Mouse (Mus musculus) CH12.LX (cell line): Measurements from ENCODE around the gene Rangrf. TPM values are rescaled to one million over a fixed set of nuclear protein-coding genes. Genes with fewer than 3 reads are reported as not detected.

Experiments
- DNase-seq: peaks from one replicate; pipeline ENCODE4 v3.0.0-alpha.2; 2013; ENCODE audit errors: extremely low read depth
- H3K27ac ChIP-seq: 2 replicates; pipeline ENCODE4 v1.5.1; 2012; ENCODE audit warnings: low read depth, mild to moderate bottlenecking, control low read depth, moderate library complexity; ENCODE audit not compliant: insufficient read depth
- H3K27me3 ChIP-seq: replicated peaks from 2 replicates; pipeline ENCODE3; 2012; ENCODE audit warnings: inconsistent platforms
- H3K36me3 ChIP-seq, 2 experiments: replicated peaks in 1 of 2; 2 replicates each; pipeline versions ENCODE3 to v1.6.1; 2012; ENCODE audit warnings: inconsistent platforms in 1 of 2, low read length in 1 of 2, mild to moderate bottlenecking in 1 of 2, mixed read lengths in 1 of 2, moderate library complexity in 1 of 2; ENCODE audit not compliant: control insufficient read depth in 1 of 2, insufficient read depth in 1 of 2
- H3K4me1 ChIP-seq, 2 experiments: 2 replicates each; pipeline ENCODE4 v1.6.1; 2012; ENCODE audit warnings: inconsistent platforms in 1 of 2, moderate library complexity in 1 of 2; ENCODE audit not compliant: insufficient read depth in 2 of 2, control insufficient read depth in 1 of 2
- H3K4me2 ChIP-seq: 2 replicates; pipeline ENCODE4 v1.6.1; 2012; ENCODE audit warnings: low read depth, mild to moderate bottlenecking, control low read depth; ENCODE audit not compliant: poor library complexity, insufficient read depth, severe bottlenecking
- H3K4me3 ChIP-seq, 3 experiments: fragments of 150-350 bp in 1 of 3; sonication (generic) in 1 of 3; replicated peaks in 1 of 3; 2 replicates each; pipeline versions ENCODE3 to v1.5.1; 2011 to 2012; ENCODE audit warnings: low read depth in 2 of 3, low read length in 2 of 3, mild to moderate bottlenecking in 2 of 3, moderate library complexity in 2 of 3, control low read depth in 1 of 3, improper control_type of control experiment in 1 of 3, inconsistent platforms in 1 of 3, mixed read lengths in 1 of 3; ENCODE audit not compliant: poor library complexity in 1 of 3
- H3K79me2 ChIP-seq: replicated peaks from 2 replicates; pipeline ENCODE4 v1.6.1; 2012; ENCODE audit warnings: mild to moderate bottlenecking, moderate library complexity; ENCODE audit not compliant: control insufficient read depth, poor library complexity, insufficient read depth, severe bottlenecking; ENCODE audit errors: extremely low read depth
- H3K9ac ChIP-seq: 2 replicates; pipeline ENCODE4 v1.6.1; 2012; ENCODE audit warnings: low read depth, mild to moderate bottlenecking, control low read depth, moderate library complexity; ENCODE audit not compliant: insufficient read depth
- H3K9me3 ChIP-seq: replicated peaks from 2 replicates; pipeline ENCODE3; 2012; ENCODE audit warnings: low read length, inconsistent platforms, mixed read lengths
- CHD1 ChIP-seq: IDR thresholded peaks from 2 replicates; pipeline ENCODE4 v1.6.1; 2012; ENCODE audit warnings: low read depth, low read length, improper control_type of control experiment, inconsistent platforms
- ETS1 ChIP-seq: conservative IDR thresholded peaks from 2 replicates; pipeline ENCODE4 v1.6.1; 2012; ENCODE audit warnings: low read depth, mild to moderate bottlenecking, inconsistent platforms, low read length, improper control_type of control experiment, moderate library complexity
- GABPA ChIP-seq: IDR thresholded peaks from 2 replicates; pipeline ENCODE4 v1.6.1; 2012; ENCODE audit warnings: low read depth, low read length, improper control_type of control experiment, inconsistent platforms; ENCODE audit not compliant: insufficient replicate concordance
- IRF4 ChIP-seq: IDR thresholded peaks from 2 replicates; pipeline ENCODE4 v1.6.1; 2014; ENCODE audit warnings: low read depth, mild to moderate bottlenecking, inconsistent platforms, low read length, improper control_type of control experiment
- JUND ChIP-seq: conservative IDR thresholded peaks from 2 replicates; pipeline ENCODE4 v1.6.1; 2011; ENCODE audit warnings: low read depth, low read length, improper control_type of control experiment
- KAT2A ChIP-seq: IDR thresholded peaks from 2 replicates; pipeline ENCODE4 v1.6.1; 2012; ENCODE audit warnings: low read length, improper control_type of control experiment, inconsistent platforms; ENCODE audit not compliant: insufficient replicate concordance
- MAZ ChIP-seq: IDR thresholded peaks from 2 replicates; pipeline ENCODE4 v1.6.1; 2012; ENCODE audit warnings: low read depth, mild to moderate bottlenecking, inconsistent platforms, low read length, improper control_type of control experiment, moderate library complexity
- MEF2A ChIP-seq: IDR thresholded peaks from 2 replicates; pipeline ENCODE4 v1.6.1; 2014; ENCODE audit warnings: low read depth, mild to moderate bottlenecking, inconsistent platforms, low read length, improper control_type of control experiment, borderline replicate concordance
- MYC ChIP-seq: IDR thresholded peaks from 2 replicates; pipeline ENCODE4 v1.6.1; 2011; ENCODE audit warnings: low read depth, mild to moderate bottlenecking, improper control_type of control experiment, low read length
- NELFE ChIP-seq: IDR thresholded peaks from 2 replicates; pipeline ENCODE4 v1.6.1; 2011; ENCODE audit warnings: low read depth, low read length, improper control_type of control experiment
- POLR2AphosphoS2 ChIP-seq: IDR thresholded peaks from 2 replicates; pipeline ENCODE4 v1.6.1; 2011; ENCODE audit warnings: low read depth, low read length, improper control_type of control experiment
- SIN3A ChIP-seq: IDR thresholded peaks from 2 replicates; pipeline ENCODE4 v1.6.1; 2012; ENCODE audit warnings: low read length, improper control_type of control experiment, inconsistent platforms
- ZMIZ1 ChIP-seq: IDR thresholded peaks from 2 replicates; pipeline ENCODE4 v1.6.1; 2012; ENCODE audit warnings: low read depth, mild to moderate bottlenecking, inconsistent platforms, low read length, improper control_type of control experiment
- ZNF384 ChIP-seq: IDR thresholded peaks from 2 replicates; pipeline ENCODE4 v1.6.1; 2012; ENCODE audit warnings: low read depth, low read length, improper control_type of control experiment, inconsistent platforms
- dilution Hi-C: fragments of 300-500 bp; cut with MboI; formaldehyde crosslinking; loops from 2 replicates; pipeline ENCODE4 v1.14.3; 2020; ENCODE audit warnings: low sequenced_read_pairs; ENCODE audit not compliant: extremely low pct_unique_long_range_greater_than_20kb, extremely low pct_ligation_motif_present
- in situ Hi-C: fragments of 300-500 bp; cut with MboI; formaldehyde crosslinking; loops from 3 replicates; pipeline ENCODE4 v1.14.3; 2019; ENCODE audit warnings: low sequenced_read_pairs, low pct_ligation_motif_present, low pct_unique_long_range_greater_than_20kb, mixed read lengths
- polyA plus RNA-seq: library from polyadenylated mRNA; unstranded; fragments of >175 nt; gene quantifications from 2 replicates; pipeline ENCODE4 v1.2.1, GENCODE M21; 2012; ENCODE audit warnings: low read depth; ENCODE audit not compliant: insufficient read length
- total RNA-seq, 2 experiments: library from RNA; depleted of rRNA; stranded (reverse); fragments of 300-350 nt in 1 of 2; fragments of >200 nt in 1 of 2; gene quantifications; 2 replicates each; pipeline ENCODE4 v1.2.3; 2012 to 2014

The Rangrf gene
- total and polyA plus RNA-seq, 3 experiments = 106 to 158 (median 111) TPM

GRCm38 (mm10) chr11:68923191-68923590 is 51.8 kb downstream of the Rangrf start:
- no peak overlapping the region for H3K4me2 ChIP-seq
- no peaks in the 10 kb centered on the region for H3K9me3 ChIP-seq
- TF ChIP-seq CHD1 (no peak), ZNF384 (no peak), SIN3A (no peak), KAT2A (no peak), ETS1 (no peak), MAZ (no peak), MEF2A (no peak), ZMIZ1 (no peak), NELFE (no peak), MYC (no peak), IRF4 (no peak), GABPA (no peak), JUND (no peak), POLR2AphosphoS2 (no peak)
- no peak overlapping the region for H3K27ac ChIP-seq
- H3K79me2 ChIP-seq = no peaks in the 10 kb centered on the region
- H3K4me3 ChIP-seq = no peak overlapping the region
- in situ Hi-C loops (no loop called here), dilution Hi-C loops (no loop called here)
- no peak for DNase-seq
- H3K9ac ChIP-seq = no peak overlapping the region
- H3K4me1 ChIP-seq = peaks cover 0 to 2% of the 10 kb centered on the region in 2 experiments; a peak in 2 of 4 replicates
- H3K27me3 ChIP-seq = peaks cover 50% of the 10 kb centered on the region
- no peaks in the 10 kb centered on the region for H3K36me3 ChIP-seq

Other genes with a start within 250 kb of the Rangrf start
- gene Ndel1, start 103.3 kb downstream of the Rangrf start, total RNA-seq (2012; rRNA removed) = 30.3 and 31.1 TPM in 2 replicates
- 46.9 and 47.0 TPM in 2 replicates for gene Ndel1, start 103.3 kb downstream of the Rangrf start, total RNA-seq (2014; rRNA removed)
- gene Ndel1, start 103.3 kb downstream of the Rangrf start, polyA plus RNA-seq = 35.2 and 54.4 TPM in 2 replicates
- not detected in 2 replicates for gene Rnf222, start 86.6 kb downstream of the Rangrf start, total RNA-seq (2012; rRNA removed)
- not detected in 2 replicates for gene Rnf222, start 86.6 kb downstream of the Rangrf start, total RNA-seq (2014; rRNA removed)
- gene Rnf222, start 86.6 kb downstream of the Rangrf start, polyA plus RNA-seq = not detected in 2 replicates
- gene Rpl26, start 73.6 kb downstream of the Rangrf start, total RNA-seq (2012; rRNA removed) = 6,137 and 6,551 TPM in 2 replicates
- 6,202 and 6,508 TPM in 2 replicates for gene Rpl26, start 73.6 kb downstream of the Rangrf start, total RNA-seq (2014; rRNA removed)
- 3,408 and 4,622 TPM in 2 replicates for gene Rpl26, start 73.6 kb downstream of the Rangrf start, polyA plus RNA-seq
- gene Odf4, start 48.1 kb downstream of the Rangrf start, total RNA-seq (2012; rRNA removed) = not detected in 2 replicates
- gene Odf4, start 48.1 kb downstream of the Rangrf start, total RNA-seq (2014; rRNA removed) = not detected in 2 replicates
- gene Odf4, start 48.1 kb downstream of the Rangrf start, polyA plus RNA-seq = not detected in 2 replicates
- gene Arhgef15, start 17.7 kb downstream of the Rangrf start, total RNA-seq (2012; rRNA removed) = 0.04 TPM in 1 of 2 replicates, not detected in the other
- not detected in 2 replicates for gene Arhgef15, start 17.7 kb downstream of the Rangrf start, total RNA-seq (2014; rRNA removed)
- gene Arhgef15, start 17.7 kb downstream of the Rangrf start, polyA plus RNA-seq = 0.12 TPM in 1 of 2 replicates, not detected in the other
- 1.6 and 3.9 TPM in 2 replicates for gene Slc25a35, start 7.1 kb downstream of the Rangrf start, total RNA-seq (2012; rRNA removed)
- not detected in 2 replicates for gene Slc25a35, start 7.1 kb downstream of the Rangrf start, total RNA-seq (2014; rRNA removed)
- 0.83 and 1.0 TPM in 2 replicates for gene Slc25a35, start 7.1 kb downstream of the Rangrf start, polyA plus RNA-seq
- gene Pfas, start 33.3 kb upstream of the Rangrf start, total RNA-seq (2012; rRNA removed) = 110 and 132 TPM in 2 replicates
- gene Pfas, start 33.3 kb upstream of the Rangrf start, total RNA-seq (2014; rRNA removed) = 61.9 and 65.0 TPM in 2 replicates
- gene Pfas, start 33.3 kb upstream of the Rangrf start, polyA plus RNA-seq = 66.5 and 72.9 TPM in 2 replicates
- 40.1 and 44.8 TPM in 2 replicates for gene Ctc1, start 40.7 kb upstream of the Rangrf start, total RNA-seq (2012; rRNA removed)
- gene Ctc1, start 40.7 kb upstream of the Rangrf start, total RNA-seq (2014; rRNA removed) = 20.5 and 22.7 TPM in 2 replicates
- gene Ctc1, start 40.7 kb upstream of the Rangrf start, polyA plus RNA-seq = 44.1 and 69.8 TPM in 2 replicates
- 170 and 177 TPM in 2 replicates for gene Aurkb, start 70.5 kb upstream of the Rangrf start, total RNA-seq (2012; rRNA removed)
- gene Aurkb, start 70.5 kb upstream of the Rangrf start, total RNA-seq (2014; rRNA removed) = 181 and 190 TPM in 2 replicates
- gene Aurkb, start 70.5 kb upstream of the Rangrf start, polyA plus RNA-seq = 178 and 200 TPM in 2 replicates
- 9.7 and 11.1 TPM in 2 replicates for gene Borcs6, start 84.5 kb upstream of the Rangrf start, total RNA-seq (2012; rRNA removed)
- 5.1 and 7.3 TPM in 2 replicates for gene Borcs6, start 84.5 kb upstream of the Rangrf start, total RNA-seq (2014; rRNA removed)
- 5.4 and 6.2 TPM in 2 replicates for gene Borcs6, start 84.5 kb upstream of the Rangrf start, polyA plus RNA-seq
- 24.4 and 30.1 TPM in 2 replicates for gene Tmem107, start 95.6 kb upstream of the Rangrf start, total RNA-seq (2012; rRNA removed)
- gene Tmem107, start 95.6 kb upstream of the Rangrf start, total RNA-seq (2014; rRNA removed) = 20.3 and 31.3 TPM in 2 replicates
- gene Tmem107, start 95.6 kb upstream of the Rangrf start, polyA plus RNA-seq = 13.4 and 22.6 TPM in 2 replicates
- 8.0 and 8.2 TPM in 2 replicates for gene Vamp2, start 113.3 kb upstream of the Rangrf start, total RNA-seq (2012; rRNA removed)
- 1.3 and 1.4 TPM in 2 replicates for gene Vamp2, start 113.3 kb upstream of the Rangrf start, total RNA-seq (2014; rRNA removed)
- gene Vamp2, start 113.3 kb upstream of the Rangrf start, polyA plus RNA-seq = 26.0 and 26.7 TPM in 2 replicates
- 11.5 and 11.8 TPM in 2 replicates for gene Per1, start 120.0 kb upstream of the Rangrf start, total RNA-seq (2012; rRNA removed)
- gene Per1, start 120.0 kb upstream of the Rangrf start, total RNA-seq (2014; rRNA removed) = 2.8 and 3.2 TPM in 2 replicates
- gene Per1, start 120.0 kb upstream of the Rangrf start, polyA plus RNA-seq = 37.9 and 38.3 TPM in 2 replicates
- gene Hes7, start 145.2 kb upstream of the Rangrf start, total RNA-seq (2012; rRNA removed) = 0.04 TPM in 1 of 2 replicates, not detected in the other
- not detected in 2 replicates for gene Hes7, start 145.2 kb upstream of the Rangrf start, total RNA-seq (2014; rRNA removed)
- not detected in 2 replicates for gene Hes7, start 145.2 kb upstream of the Rangrf start, polyA plus RNA-seq
- not detected in 2 replicates for gene 9130213A22Rik, start 147.4 kb upstream of the Rangrf start, total RNA-seq (2012; rRNA removed)
- gene 9130213A22Rik, start 147.4 kb upstream of the Rangrf start, total RNA-seq (2014; rRNA removed) = not detected in 2 replicates
- gene 9130213A22Rik, start 147.4 kb upstream of the Rangrf start, polyA plus RNA-seq = not detected in 2 replicates
- gene Aloxe3, start 150.7 kb upstream of the Rangrf start, total RNA-seq (2012; rRNA removed) = 0.13 TPM in 1 of 2 replicates, not detected in the other
- gene Aloxe3, start 150.7 kb upstream of the Rangrf start, total RNA-seq (2014; rRNA removed) = not detected in 2 replicates
- 0.19 and 0.23 TPM in 2 replicates for gene Aloxe3, start 150.7 kb upstream of the Rangrf start, polyA plus RNA-seq
- gene Alox12b, start 181.8 kb upstream of the Rangrf start, total RNA-seq (2012; rRNA removed) = not detected in 2 replicates
- gene Alox12b, start 181.8 kb upstream of the Rangrf start, total RNA-seq (2014; rRNA removed) = not detected in 2 replicates
- not detected in 2 replicates for gene Alox12b, start 181.8 kb upstream of the Rangrf start, polyA plus RNA-seq
- gene Alox8, start 222.7 kb upstream of the Rangrf start, total RNA-seq (2012; rRNA removed) = 0.30 and 0.50 TPM in 2 replicates
- not detected in 2 replicates for gene Alox8, start 222.7 kb upstream of the Rangrf start, total RNA-seq (2014; rRNA removed)
- gene Alox8, start 222.7 kb upstream of the Rangrf start, polyA plus RNA-seq = 0.10 TPM in 1 of 2 replicates, not detected in the other